Mouse (Mus musculus) neural tube, embryonic 15.5 days (tissue): ENCODE results near the gene Sptlc3. TPM values are rescaled to one million over a fixed set of nuclear protein-coding genes. Genes with fewer than 3 reads are reported as not detected.

ENCODE experiments used
- ATAC-seq: fragments of 200-750 bp; cut with Nextera tagmentation; 2 replicates; pipeline ENCODE4 v1.8.0; 2017; ENCODE audit warnings: mild to moderate bottlenecking, moderate TSS enrichment, moderate library complexity; ENCODE audit not compliant: low FRiP score
- H3K27ac ChIP-seq: fragments of 300-500 bp; sonication (generic); replicated peaks from 2 replicates; pipeline ENCODE4 v1.5.1; 2015; ENCODE audit warnings: mild to moderate bottlenecking, inconsistent platforms
- H3K27me3 ChIP-seq: fragments of 300-500 bp; sonication (generic); replicated peaks from 2 replicates; pipeline ENCODE4 v1.6.1; 2015; ENCODE audit warnings: inconsistent platforms
- H3K36me3 ChIP-seq: fragments of 300-500 bp; sonication (generic); 2 replicates; pipeline ENCODE4 v1.6.1; 2015; ENCODE audit warnings: inconsistent platforms
- H3K4me1 ChIP-seq: fragments of 300-500 bp; sonication (generic); 2 replicates; pipeline ENCODE4 v1.6.1; 2015; ENCODE audit warnings: inconsistent platforms
- H3K4me2 ChIP-seq: fragments of 300-500 bp; sonication (generic); 2 replicates; pipeline ENCODE4 v1.6.1; 2015; ENCODE audit warnings: inconsistent platforms, mild to moderate bottlenecking, moderate library complexity
- H3K4me3 ChIP-seq: fragments of 300-500 bp; sonication (generic); replicated peaks from 2 replicates; pipeline ENCODE4 v1.5.1; 2015; ENCODE audit warnings: mild to moderate bottlenecking, inconsistent platforms
- H3K9ac ChIP-seq: fragments of 300-500 bp; sonication (generic); replicated peaks from 2 replicates; pipeline ENCODE4 v1.6.1; 2015; ENCODE audit warnings: mild to moderate bottlenecking, inconsistent platforms
- H3K9me3 ChIP-seq: fragments of 300-500 bp; sonication (generic); replicated peaks from 2 replicates; pipeline ENCODE4 v1.6.1; 2016; ENCODE audit warnings: inconsistent platforms
- WGBS: fragments of 180-500 bp; shearing (Covaris S2); methylation state at CpG from one replicate; pipeline ENCODE4 v1.1.7; 2015; ENCODE audit warnings: mixed read lengths; 5-methylcytosine and 5-hydroxymethylcytosine counted together
- polyA plus RNA-seq: library from polyadenylated mRNA; unstranded; fragments of >200 nt; fragmentation: Nextera tagmentation; extraction: Ambion mirVana; gene quantifications from 2 replicates; pipeline ENCODE4 v1.2.1, GENCODE M21; 2015

Sptlc3 gene
- polyA plus RNA-seq, 1 experiment from 2014 or later = 0.19 TPM

DNA sequence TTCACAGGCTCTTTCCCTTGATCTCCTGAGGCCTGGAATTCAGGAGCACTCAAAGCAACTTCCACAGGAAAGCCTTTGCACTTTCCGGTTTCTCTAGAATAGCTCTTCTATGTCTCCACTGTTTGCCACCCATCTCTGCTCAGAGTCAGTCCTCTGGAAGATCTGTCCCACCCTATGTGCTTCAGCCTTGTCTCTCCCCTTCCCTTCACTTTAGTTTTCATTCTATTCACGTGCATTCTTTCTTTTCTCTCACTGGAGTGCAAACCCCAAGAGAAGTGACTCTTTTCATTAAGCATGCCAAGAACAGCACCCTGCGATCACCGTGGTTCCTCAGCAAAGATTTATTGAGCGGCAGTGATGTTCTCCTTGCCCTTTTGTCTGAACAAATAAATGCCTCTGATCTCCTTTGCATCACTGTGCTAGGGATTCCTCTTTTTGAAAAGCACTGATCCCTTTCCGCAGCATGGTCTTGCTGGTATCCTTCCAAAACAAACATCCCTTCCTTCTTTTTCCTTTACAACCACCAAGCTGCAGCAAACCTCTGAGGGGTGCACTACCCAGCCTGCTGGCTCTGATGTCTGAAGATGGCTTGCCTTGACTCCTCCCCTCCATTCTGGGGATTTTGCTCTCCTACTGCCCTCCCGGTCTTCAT is 108.0 kb downstream of the Sptlc3 start:
- Histone ChIP-seq H3K4me3 (no peak overlapping the region), H3K27ac (no peak overlapping the region), H3K27me3 (no peaks in the 10 kb centered on the region; the same call in 1 of the 2 replicates), H3K36me3 (no peaks in the 10 kb centered on the region), H3K9ac (no peak overlapping the region), H3K9me3 (no peaks in the 10 kb centered on the region), H3K4me1 (no peaks in the 10 kb centered on the region), H3K4me2 (no peak overlapping the region)
- 9% methylated on average over 7 of the region's 7 CpGs for WGBS
- ATAC-seq = peak; percentile 61; the same call in 1 of the 2 replicates

DNA sequence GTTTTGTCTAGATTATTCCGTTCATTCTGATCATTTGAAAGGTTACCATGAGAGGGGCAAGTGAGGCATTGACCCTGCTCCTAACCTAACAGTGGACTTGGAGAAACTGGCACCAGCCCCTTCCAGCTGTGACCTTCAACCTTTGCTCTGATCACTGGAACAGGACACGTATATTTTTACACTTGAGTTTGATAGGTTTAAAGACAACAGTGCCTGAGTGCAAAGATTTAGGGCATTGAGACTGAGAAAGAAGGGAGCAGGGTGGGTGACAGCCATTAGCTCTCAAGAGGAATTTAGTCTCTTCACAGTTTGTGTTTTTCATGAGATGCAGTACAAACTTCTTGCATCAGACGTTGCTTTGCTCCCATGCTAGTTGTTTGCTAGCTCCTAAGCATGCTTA is 114.5 kb downstream of the Sptlc3 start:
- no peak overlapping the region for H3K9ac ChIP-seq
- no peak overlapping the region for H3K27ac ChIP-seq
- H3K4me1 ChIP-seq = peaks cover 32% of the 10 kb centered on the region
- no peaks in the 10 kb centered on the region for H3K36me3 ChIP-seq
- no peaks in the 10 kb centered on the region for H3K27me3 ChIP-seq
- no peak overlapping the region for H3K4me3 ChIP-seq
- no peak overlapping the region for H3K4me2 ChIP-seq
- 22% methylated on average over 3 of the region's 3 CpGs for WGBS
- H3K9me3 ChIP-seq = no peaks in the 10 kb centered on the region
- no peak for ATAC-seq

DNA sequence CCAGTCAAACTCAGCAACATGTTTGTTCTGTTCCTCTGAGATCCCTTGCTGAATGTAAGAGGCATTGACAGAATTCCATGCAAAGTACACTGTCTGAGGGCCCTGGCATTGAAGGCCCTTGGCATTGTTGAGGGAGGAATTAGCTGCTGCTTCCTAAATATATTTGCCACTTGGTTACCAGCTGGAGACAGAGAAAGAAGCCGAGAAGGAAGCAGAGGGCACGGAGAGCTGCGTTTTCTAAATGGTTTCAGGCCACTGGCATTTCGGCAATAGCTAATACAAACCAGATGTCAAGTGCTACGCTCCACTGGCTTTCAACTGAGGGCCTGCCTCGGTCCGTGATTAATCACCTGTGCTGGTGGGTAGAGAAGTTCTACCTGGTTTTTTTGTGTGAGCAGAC is 115.1 kb downstream of the Sptlc3 start:
- no peaks in the 10 kb centered on the region for H3K36me3 ChIP-seq
- no peaks in the 10 kb centered on the region for H3K27me3 ChIP-seq
- WGBS = 4% methylated on average over 7 of the region's 7 CpGs
- H3K27ac ChIP-seq = no peak overlapping the region
- no peaks in the 10 kb centered on the region for H3K9me3 ChIP-seq
- H3K4me2 ChIP-seq = peak overlapping the region; percentile 21
- no peak overlapping the region for H3K9ac ChIP-seq
- H3K4me3 ChIP-seq = no peak overlapping the region
- peaks cover 33% of the 10 kb centered on the region for H3K4me1 ChIP-seq
- ATAC-seq = peak; percentile 35; the same call in 1 of the 2 replicates

DNA sequence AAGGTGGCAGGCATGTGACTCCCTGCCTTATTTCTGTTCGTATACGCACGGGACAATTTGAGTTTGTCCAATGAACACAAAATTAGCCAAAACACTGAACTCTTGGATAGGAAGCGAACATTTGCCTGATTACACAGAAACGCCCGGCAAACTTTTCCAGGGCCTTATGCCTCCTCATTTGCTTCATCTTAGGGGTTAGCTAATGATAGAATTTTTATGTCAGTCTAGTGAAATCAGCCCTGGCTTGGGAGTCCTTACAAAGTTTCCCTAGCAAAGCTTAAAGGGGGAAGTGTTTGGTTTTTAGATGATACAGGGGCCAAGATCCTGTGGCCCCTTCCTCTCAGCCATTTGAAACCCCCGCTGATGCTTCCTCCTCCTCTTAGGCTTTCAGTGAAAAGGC is 115.5 kb downstream of the Sptlc3 start:
- no peak overlapping the region for H3K4me3 ChIP-seq
- no peak for ATAC-seq
- H3K4me2 ChIP-seq = peak overlapping the region; percentile 21; the same call in 1 of the 2 replicates
- no peak overlapping the region for H3K9ac ChIP-seq
- H3K4me1 ChIP-seq = peaks cover 33% of the 10 kb centered on the region
- no peaks in the 10 kb centered on the region for H3K27me3 ChIP-seq
- H3K36me3 ChIP-seq = no peaks in the 10 kb centered on the region
- H3K27ac ChIP-seq = no peak overlapping the region; the same call in 1 of the 2 replicates
- 27% methylated on average over 7 of the region's 7 CpGs for WGBS
- H3K9me3 ChIP-seq = no peaks in the 10 kb centered on the region

DNA sequence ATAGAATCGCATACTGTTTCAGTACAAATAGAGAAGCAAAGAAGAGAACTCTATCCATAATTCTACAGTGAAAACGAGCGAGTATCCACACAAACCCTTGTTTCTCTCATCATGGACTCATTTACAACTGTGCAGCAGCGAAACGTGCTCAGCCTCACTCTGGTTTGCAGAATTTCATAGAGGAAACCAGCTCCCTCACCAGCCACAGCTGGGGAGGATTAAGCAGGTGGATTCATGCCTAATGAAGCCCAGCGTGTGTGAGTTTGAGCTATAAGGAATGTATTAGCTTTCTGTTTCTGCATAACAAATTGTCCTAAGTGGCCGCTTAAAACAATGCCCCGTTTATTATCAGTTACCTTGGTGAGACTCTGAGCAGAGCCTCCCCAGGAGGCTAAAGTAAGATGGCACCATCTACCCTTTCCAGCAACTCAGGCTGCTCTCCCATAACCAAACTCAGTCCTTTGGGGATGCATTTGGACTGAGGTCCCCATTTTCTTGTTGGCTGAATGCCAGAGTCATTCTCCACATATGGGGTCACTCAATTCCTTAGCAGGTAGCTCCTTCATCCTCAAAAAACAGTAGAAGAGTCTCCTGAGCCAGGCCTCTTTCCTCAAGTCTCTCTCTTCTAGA is 116.1 kb downstream of the Sptlc3 start:
- Histone ChIP-seq H3K27ac (no peak overlapping the region; the same call in 1 of the 2 replicates), H3K9ac (no peak overlapping the region), H3K4me2 (0 out of 2 replicates have a peak overlapping the region, but pooled peaks have one; percentile 2), H3K4me1 (peaks cover 33% of the 10 kb centered on the region), H3K9me3 (no peaks in the 10 kb centered on the region), H3K36me3 (no peaks in the 10 kb centered on the region), H3K4me3 (no peak overlapping the region), H3K27me3 (no peaks in the 10 kb centered on the region)
- 19% methylated on average over 8 of the region's 8 CpGs for WGBS
- ATAC-seq = 0 out of 2 replicates have a peak, but pooled peaks have one; percentile 56

DNA sequence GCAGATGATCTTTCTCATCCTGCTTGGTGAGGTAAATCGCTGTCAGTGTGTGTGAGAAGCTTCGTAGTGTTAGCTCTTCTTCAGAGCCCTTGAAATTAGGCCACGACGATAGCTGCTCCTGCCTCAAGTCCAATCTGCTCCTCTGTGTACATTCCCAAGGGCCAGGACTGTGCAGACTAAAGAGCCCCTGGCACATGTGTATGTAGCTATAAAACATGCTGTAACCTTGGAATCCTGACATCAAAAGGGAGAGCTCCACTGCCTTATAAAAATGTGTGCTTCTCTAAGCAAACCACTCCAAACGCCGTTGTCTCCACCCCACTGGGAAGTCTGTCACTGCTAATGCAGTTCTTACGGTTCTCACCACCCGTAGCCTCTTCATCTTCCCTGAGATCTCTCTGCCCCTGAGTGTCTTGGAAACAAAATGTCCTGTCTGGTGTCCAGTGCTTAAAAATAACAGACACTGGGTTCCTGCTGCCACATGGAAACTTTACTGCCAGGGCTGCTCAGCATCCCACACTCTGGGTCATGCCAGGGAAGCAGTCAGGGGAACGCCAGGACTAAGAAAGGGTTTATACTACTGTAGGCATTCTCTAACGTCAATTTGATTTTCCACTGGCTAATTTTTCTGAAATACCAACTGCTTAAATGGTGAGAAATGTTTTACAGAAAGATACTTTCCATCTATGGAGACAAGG is 118.8 kb downstream of the Sptlc3 start:
- peak; percentile 34; the same call in 1 of the 2 replicates for ATAC-seq
- WGBS = 37% methylated on average over 10 of the region's 10 CpGs

DNA sequence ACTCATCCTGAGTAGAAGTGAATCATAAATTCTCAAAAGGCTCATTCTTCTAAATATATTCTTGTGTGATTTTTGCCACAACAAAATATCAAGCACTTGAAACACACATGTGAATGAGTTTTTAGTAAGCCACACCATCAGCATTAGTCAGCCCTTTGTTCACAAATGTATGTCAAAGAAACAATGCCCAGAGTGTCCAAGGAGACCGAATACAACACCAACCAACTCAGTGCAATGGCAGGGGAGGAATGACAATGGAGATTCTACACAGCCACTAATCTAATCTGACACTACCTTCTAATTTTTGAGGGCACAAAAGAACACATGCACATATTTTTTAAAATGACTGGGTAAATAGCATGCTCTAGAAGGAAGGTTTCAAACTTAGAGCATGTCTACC is 132.8 kb downstream of the Sptlc3 start:
- Histone ChIP-seq H3K27ac (no peak overlapping the region), H3K4me1 (no peaks in the 10 kb centered on the region), H3K36me3 (no peaks in the 10 kb centered on the region), H3K9me3 (no peaks in the 10 kb centered on the region), H3K4me3 (no peak overlapping the region), H3K9ac (no peak overlapping the region), H3K4me2 (no peak overlapping the region), H3K27me3 (no peaks in the 10 kb centered on the region)
- ATAC-seq = no peak
- 81% methylated on average over 1 of the region's 1 CpGs for WGBS

More for the DNA sequence above, 118.8 kb downstream of the Sptlc3 start:
- no peaks in the 10 kb centered on the region for H3K27me3 ChIP-seq
- H3K4me3 ChIP-seq = no peak overlapping the region
- no peaks in the 10 kb centered on the region for H3K9me3 ChIP-seq
- H3K36me3 ChIP-seq = no peaks in the 10 kb centered on the region
- H3K9ac ChIP-seq = no peak overlapping the region
- no peak overlapping the region for H3K27ac ChIP-seq
- H3K4me2 ChIP-seq = no peak overlapping the region
- peaks cover 33% of the 10 kb centered on the region for H3K4me1 ChIP-seq

DNA sequence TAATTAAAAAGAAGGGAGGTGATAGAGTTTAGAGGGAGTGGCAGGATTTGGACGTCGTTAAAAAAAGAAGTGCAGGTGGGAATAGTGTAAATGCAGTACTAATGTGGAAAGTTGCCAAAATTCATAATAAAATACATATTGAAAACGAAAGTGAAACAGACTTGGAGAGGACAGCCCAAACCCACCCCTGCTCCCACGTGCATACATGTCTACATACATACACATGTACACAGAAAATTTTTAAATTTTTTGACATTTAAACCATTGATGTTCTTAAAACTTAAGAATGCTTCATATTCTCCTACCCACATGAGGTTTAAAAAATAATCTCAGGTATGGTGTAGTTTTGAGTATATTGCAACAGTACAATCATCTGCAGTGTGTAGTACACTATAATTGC is 135.0 kb downstream of the Sptlc3 start:
- Histone ChIP-seq H3K9ac (no peak overlapping the region), H3K4me3 (no peak overlapping the region), H3K9me3 (no peaks in the 10 kb centered on the region), H3K36me3 (no peaks in the 10 kb centered on the region), H3K27me3 (no peaks in the 10 kb centered on the region), H3K27ac (no peak overlapping the region), H3K4me2 (no peak overlapping the region), H3K4me1 (no peaks in the 10 kb centered on the region)
- ATAC-seq = no peak
- WGBS = 88% methylated on average over 4 of the region's 4 CpGs

DNA sequence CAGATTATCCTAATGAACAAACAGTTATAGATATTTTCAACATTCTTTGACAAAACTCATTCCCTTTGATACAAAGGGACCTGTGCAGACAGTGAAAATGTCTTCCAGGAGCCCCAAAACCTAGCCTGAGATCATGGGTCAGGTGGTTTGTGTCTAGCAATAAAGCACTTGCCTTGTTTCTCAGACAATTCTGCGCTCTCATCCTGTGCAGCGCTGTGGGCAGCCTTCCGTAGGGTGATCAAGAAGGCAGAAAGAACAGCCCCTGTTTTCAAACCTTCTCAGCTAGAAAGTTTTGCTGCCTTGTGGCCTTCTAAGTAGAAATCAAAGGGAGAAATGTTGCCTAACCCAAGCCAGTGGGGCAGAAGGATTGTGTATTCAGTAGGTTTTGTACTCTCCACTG is 135.9 kb downstream of the Sptlc3 start:
- H3K4me3 ChIP-seq = no peak overlapping the region
- WGBS = 82% methylated on average over 3 of the region's 3 CpGs
- H3K4me1 ChIP-seq = no peaks in the 10 kb centered on the region
- no peak overlapping the region for H3K9ac ChIP-seq
- H3K36me3 ChIP-seq = no peaks in the 10 kb centered on the region
- H3K27ac ChIP-seq = no peak overlapping the region
- no peak for ATAC-seq
- no peak overlapping the region for H3K4me2 ChIP-seq
- H3K27me3 ChIP-seq = no peaks in the 10 kb centered on the region
- H3K9me3 ChIP-seq = no peaks in the 10 kb centered on the region

DNA sequence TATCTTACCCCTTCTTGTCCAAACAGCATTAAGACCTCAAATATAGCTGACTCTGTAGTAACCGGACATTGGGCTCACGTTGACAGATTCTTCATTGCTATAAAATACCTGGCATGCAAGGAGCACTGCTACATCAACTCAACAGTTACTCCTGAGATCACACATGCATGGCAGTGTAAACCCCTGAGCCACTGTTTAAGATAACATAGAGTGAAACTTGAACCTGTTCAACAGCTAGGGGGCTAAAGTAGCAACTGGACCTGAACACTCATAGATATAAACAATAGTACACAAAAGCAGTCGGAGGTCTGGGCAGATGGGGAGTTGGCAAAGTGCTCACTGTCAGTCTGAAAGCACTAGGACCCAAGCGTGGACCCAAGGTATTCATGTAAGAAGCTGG is 140.8 kb downstream of the Sptlc3 start:
- Histone ChIP-seq H3K9ac (no peak overlapping the region), H3K27ac (no peak overlapping the region), H3K9me3 (no peaks in the 10 kb centered on the region), H3K36me3 (no peaks in the 10 kb centered on the region), H3K4me1 (no peaks in the 10 kb centered on the region), H3K27me3 (no peaks in the 10 kb centered on the region), H3K4me3 (no peak overlapping the region), H3K4me2 (no peak overlapping the region)
- 82% methylated on average over 4 of the region's 4 CpGs for WGBS
- ATAC-seq = no peak

DNA sequence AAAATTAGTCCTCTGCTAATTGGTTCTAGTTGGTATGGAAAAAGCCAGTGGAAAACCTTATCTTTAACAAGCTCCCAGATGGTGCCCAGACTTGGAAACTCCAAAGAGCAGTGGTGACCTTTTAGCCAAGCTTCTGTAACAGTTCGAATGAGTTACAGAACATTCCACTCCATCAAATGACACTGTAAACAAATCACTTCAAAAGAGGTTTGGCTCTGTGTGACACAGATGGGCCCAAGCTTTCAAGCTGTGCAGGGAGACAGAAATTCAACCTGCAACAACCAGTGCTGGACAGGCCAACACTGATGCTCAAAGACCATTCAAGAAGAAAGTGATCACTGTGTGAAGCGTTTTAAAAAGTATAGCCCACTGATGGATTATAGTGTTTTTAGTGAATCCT is 144.1 kb downstream of the Sptlc3 start:
- Histone ChIP-seq H3K4me2 (no peak overlapping the region), H3K27ac (no peak overlapping the region), H3K9me3 (no peaks in the 10 kb centered on the region), H3K9ac (no peak overlapping the region), H3K4me1 (no peaks in the 10 kb centered on the region), H3K27me3 (no peaks in the 10 kb centered on the region), H3K4me3 (no peak overlapping the region), H3K36me3 (no peaks in the 10 kb centered on the region)
- no peak for ATAC-seq
- WGBS = 46% methylated on average over 2 of the region's 2 CpGs
